Mouse (Mus musculus): ENCODE data around the gene Apba1. TPM values are rescaled to one million over a fixed set of nuclear protein-coding genes. Genes with fewer than 3 reads are reported as not detected.

Gene Apba1
- total RNA-seq (2022), result 100 to 1,000 TPM; 124 to 130 (median 127) TPM

GRCm38 (mm10) chr19:23758554-23759321 lies at the start of gene Apba1:
Gene Apba1, plus strand, starts transcription at chr19:23758887.
- peak; percentile 56 to 65 for DNase-seq (ENCODE audit: low spot score in 2 of 2)

GRCm38 (mm10) chr19:23746506-23746905 lies 12.2 kb upstream of the Apba1 start:
- DNase-seq (ENCODE audit: low spot score in 2 of 2), result no peak

GRCm38 (mm10) chr19:23757011-23757410 lies 1.7 kb upstream of the Apba1 start:
- DNase-seq (ENCODE audit: low spot score in 2 of 2), result no peak

- peak; percentile 92 to 97 for DNase-seq (ENCODE audit: low spot score in 2 of 2)
Measured at GRCm38 (mm10) chr19:23757961-23758553, 630 bp upstream of the Apba1 start.

GRCm38 (mm10) chr19:23759322-23759945 lies 747 bp downstream of the Apba1 start:
- peak in 1 of 2 experiments; percentile 42 for DNase-seq (ENCODE audit: low spot score in 2 of 2)

- DNase-seq (ENCODE audit: low spot score in 2 of 2), result no peak
Measured at GRCm38 (mm10) chr19:23763371-23763770, 4.7 kb downstream of the Apba1 start.

- DNase-seq (ENCODE audit: low spot score in 2 of 2), result no peak
Measured at GRCm38 (mm10) chr19:23764051-23764450, 5.4 kb downstream of the Apba1 start.

- DNase-seq (ENCODE audit: low spot score in 2 of 2), result no peak
Measured at GRCm38 (mm10) chr19:23768864-23769263, 10.2 kb downstream of the Apba1 start.

- no peak for DNase-seq (ENCODE audit: low spot score in 2 of 2)
Measured at GRCm38 (mm10) chr19:23770494-23771423, 12.1 kb downstream of the Apba1 start.

GRCm38 (mm10) chr19:23771971-23772370 lies 13.3 kb downstream of the Apba1 start:
- no peak for DNase-seq (ENCODE audit: low spot score in 2 of 2)

GRCm38 (mm10) chr19:23775356-23775755 lies 16.7 kb downstream of the Apba1 start:
- no peak for DNase-seq (ENCODE audit: low spot score in 2 of 2)

- DNase-seq (ENCODE audit: low spot score in 2 of 2), result no peak
Measured at GRCm38 (mm10) chr19:23779130-23779529, 20.4 kb downstream of the Apba1 start.

GRCm38 (mm10) chr19:23780105-23780504 lies 21.4 kb downstream of the Apba1 start:
- no peak for DNase-seq (ENCODE audit: low spot score in 2 of 2)

- no peak for DNase-seq (ENCODE audit: low spot score in 2 of 2)
Measured at GRCm38 (mm10) chr19:23781968-23782367, 23.3 kb downstream of the Apba1 start.

GRCm38 (mm10) chr19:23788420-23789132 lies 29.9 kb downstream of the Apba1 start:
- DNase-seq (ENCODE audit: low spot score in 2 of 2), result no peak

GRCm38 (mm10) chr19:23791704-23792103 lies 33.0 kb downstream of the Apba1 start:
- DNase-seq (ENCODE audit: low spot score in 2 of 2), result no peak

GRCm38 (mm10) chr19:23792559-23792958 lies 33.9 kb downstream of the Apba1 start:
- DNase-seq (ENCODE audit: low spot score in 2 of 2), result no peak

GRCm38 (mm10) chr19:23794491-23794890 lies 35.8 kb downstream of the Apba1 start:
- no peak for DNase-seq (ENCODE audit: low spot score in 2 of 2)

GRCm38 (mm10) chr19:23795156-23795555 lies 36.5 kb downstream of the Apba1 start:
- DNase-seq (ENCODE audit: low spot score in 2 of 2), result peak; percentile 51 to 53

- no peak for DNase-seq (ENCODE audit: low spot score in 2 of 2)
Measured at GRCm38 (mm10) chr19:23801174-23801573, 42.5 kb downstream of the Apba1 start.

Data from layer of hippocampus, adult 8-10 months (tissue).